Mouse (Mus musculus) heart, embryonic 15.5 days (tissue): ENCODE results near the gene Epb41. TPM values are rescaled to one million over a fixed set of nuclear protein-coding genes. Genes with fewer than 3 reads are reported as not detected.
A peak's percentile ranks its signal among the peaks of the same experiment; 100 is the strongest.

ENCODE experiments used
- ATAC-seq: fragments of 200-750 bp; cut with Nextera tagmentation; replicated peaks from 2 replicates; pipeline ENCODE4 v1.8.0; 2017; ENCODE audit warnings: low read depth, moderate TSS enrichment; ENCODE audit not compliant: insufficient number of reproducible peaks, insufficient read depth, low FRiP score
- H3K27ac ChIP-seq: fragments of 300-500 bp; sonication (generic); 2 replicates; pipeline ENCODE4 v1.5.1; 2015; ENCODE audit warnings: mild to moderate bottlenecking, inconsistent platforms
- H3K27me3 ChIP-seq: fragments of 300-500 bp; sonication (generic); 2 replicates; pipeline ENCODE4 v1.6.1; 2015; ENCODE audit warnings: inconsistent platforms
- H3K36me3 ChIP-seq: fragments of 300-500 bp; sonication (generic); 2 replicates; pipeline ENCODE4 v1.6.1; 2015; ENCODE audit warnings: mild to moderate bottlenecking, inconsistent platforms
- H3K4me1 ChIP-seq: fragments of 300-500 bp; sonication (generic); replicated peaks from 2 replicates; pipeline ENCODE4 v1.6.1; 2015; ENCODE audit warnings: inconsistent platforms
- H3K4me2 ChIP-seq: fragments of 300-500 bp; sonication (generic); 2 replicates; pipeline ENCODE4 v1.6.1; 2015; ENCODE audit warnings: inconsistent platforms, mild to moderate bottlenecking, moderate library complexity
- H3K4me3 ChIP-seq: fragments of 300-500 bp; sonication (generic); 2 replicates; pipeline ENCODE4 v1.5.1; 2015; ENCODE audit warnings: mild to moderate bottlenecking, inconsistent platforms
- H3K9ac ChIP-seq: fragments of 300-500 bp; sonication (generic); 2 replicates; pipeline ENCODE4 v1.6.1; 2015; ENCODE audit warnings: mild to moderate bottlenecking, inconsistent platforms
- H3K9me3 ChIP-seq: fragments of 300-500 bp; sonication (generic); replicated peaks from 2 replicates; pipeline ENCODE4 v1.6.1; 2016; ENCODE audit warnings: inconsistent platforms
- WGBS: fragments of 180-500 bp; shearing (Covaris S2); methylation state at CpG from one replicate; pipeline ENCODE4 v1.1.7; 2015; ENCODE audit warnings: mixed read lengths; 5-methylcytosine and 5-hydroxymethylcytosine counted together
- polyA plus RNA-seq: library from polyadenylated mRNA; unstranded; fragments of >200 nt; fragmentation: Nextera tagmentation; extraction: Ambion mirVana; gene quantifications from 2 replicates; pipeline ENCODE4 v1.2.1, GENCODE M21; 2015

The Epb41 gene
- polyA plus RNA-seq, 1 experiment from 2014 or later = 75.6 TPM

DNA sequence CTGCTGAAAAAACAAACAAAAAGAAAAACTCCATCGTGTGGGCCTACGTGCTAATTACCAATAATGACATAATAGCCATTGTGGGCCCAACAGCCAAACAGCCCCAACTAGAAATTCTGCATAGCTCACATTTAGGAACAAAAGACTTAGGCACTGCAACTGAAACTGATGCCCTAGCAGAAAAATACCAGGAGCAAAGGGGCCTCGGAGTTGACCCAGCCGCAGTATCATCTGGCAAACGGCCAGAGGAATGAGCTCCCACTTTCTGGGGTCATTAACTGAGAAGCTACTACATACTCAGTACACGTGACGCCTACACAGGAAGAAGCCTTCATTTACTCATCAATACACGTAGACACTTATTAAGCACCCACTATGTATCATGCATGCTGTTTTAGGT, 12.8 kb downstream of the Epb41 start:
- no peaks in the 10 kb centered on the region for H3K9me3 ChIP-seq
- H3K27me3 ChIP-seq = no peaks in the 10 kb centered on the region
- no peak overlapping the region for H3K4me3 ChIP-seq
- peaks cover 50% of the 10 kb centered on the region for H3K4me1 ChIP-seq
- 49% methylated on average over 8 of the region's 8 CpGs for WGBS
- no peak for ATAC-seq
- no peaks in the 10 kb centered on the region for H3K36me3 ChIP-seq
- H3K4me2 ChIP-seq = no peak overlapping the region
- no peak overlapping the region for H3K9ac ChIP-seq
- no peak overlapping the region for H3K27ac ChIP-seq

GRCm38 (mm10) chr4:132060040-132060832, 14.9 kb downstream of the Epb41 start:
- Histone ChIP-seq H3K4me2 (no peak overlapping the region), H3K9ac (no peak overlapping the region), H3K4me3 (no peak overlapping the region), H3K36me3 (no peaks in the 10 kb centered on the region), H3K27ac (no peak overlapping the region), H3K9me3 (no peaks in the 10 kb centered on the region), H3K4me1 (peaks cover 33% of the 10 kb centered on the region), H3K27me3 (no peaks in the 10 kb centered on the region)
- 46% methylated on average over 17 of the region's 17 CpGs for WGBS
- ATAC-seq = no peak

GRCm38 (mm10) chr4:132059541-132059940, 15.6 kb downstream of the Epb41 start:
- no peak overlapping the region for H3K27ac ChIP-seq
- peaks cover 33% of the 10 kb centered on the region for H3K4me1 ChIP-seq
- no peak overlapping the region for H3K4me2 ChIP-seq
- ATAC-seq = no peak
- no peaks in the 10 kb centered on the region for H3K9me3 ChIP-seq
- H3K9ac ChIP-seq = no peak overlapping the region
- no peak overlapping the region for H3K4me3 ChIP-seq
- no peaks in the 10 kb centered on the region for H3K27me3 ChIP-seq
- WGBS = 97% methylated on average over 2 of the region's 2 CpGs
- no peaks in the 10 kb centered on the region for H3K36me3 ChIP-seq

DNA sequence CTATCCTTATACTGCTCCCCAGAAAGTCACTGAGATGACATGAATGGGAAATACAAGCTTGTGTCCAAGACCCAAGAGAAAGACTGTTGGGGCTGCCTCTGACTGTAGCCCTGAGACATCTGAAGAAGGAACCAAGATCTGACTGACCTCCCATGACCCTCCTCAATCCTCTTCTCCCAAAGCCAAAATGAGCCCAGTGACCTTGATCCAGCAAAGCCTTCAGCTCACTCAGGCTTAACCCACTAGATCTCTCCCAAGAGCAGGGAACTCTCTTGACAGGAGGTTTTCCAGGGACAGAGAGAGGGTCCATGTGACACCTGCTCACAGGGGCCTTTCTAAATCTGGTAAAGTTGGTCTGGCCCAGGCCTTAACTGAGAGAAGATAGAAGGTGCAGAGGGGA, 17.8 kb downstream of the Epb41 start:
- Histone ChIP-seq H3K36me3 (no peaks in the 10 kb centered on the region), H3K27ac (no peak overlapping the region), H3K4me1 (peaks cover 27% of the 10 kb centered on the region), H3K9me3 (no peaks in the 10 kb centered on the region), H3K4me3 (no peak overlapping the region), H3K4me2 (no peak overlapping the region), H3K9ac (no peak overlapping the region), H3K27me3 (no peaks in the 10 kb centered on the region)
- no peak for ATAC-seq

DNA sequence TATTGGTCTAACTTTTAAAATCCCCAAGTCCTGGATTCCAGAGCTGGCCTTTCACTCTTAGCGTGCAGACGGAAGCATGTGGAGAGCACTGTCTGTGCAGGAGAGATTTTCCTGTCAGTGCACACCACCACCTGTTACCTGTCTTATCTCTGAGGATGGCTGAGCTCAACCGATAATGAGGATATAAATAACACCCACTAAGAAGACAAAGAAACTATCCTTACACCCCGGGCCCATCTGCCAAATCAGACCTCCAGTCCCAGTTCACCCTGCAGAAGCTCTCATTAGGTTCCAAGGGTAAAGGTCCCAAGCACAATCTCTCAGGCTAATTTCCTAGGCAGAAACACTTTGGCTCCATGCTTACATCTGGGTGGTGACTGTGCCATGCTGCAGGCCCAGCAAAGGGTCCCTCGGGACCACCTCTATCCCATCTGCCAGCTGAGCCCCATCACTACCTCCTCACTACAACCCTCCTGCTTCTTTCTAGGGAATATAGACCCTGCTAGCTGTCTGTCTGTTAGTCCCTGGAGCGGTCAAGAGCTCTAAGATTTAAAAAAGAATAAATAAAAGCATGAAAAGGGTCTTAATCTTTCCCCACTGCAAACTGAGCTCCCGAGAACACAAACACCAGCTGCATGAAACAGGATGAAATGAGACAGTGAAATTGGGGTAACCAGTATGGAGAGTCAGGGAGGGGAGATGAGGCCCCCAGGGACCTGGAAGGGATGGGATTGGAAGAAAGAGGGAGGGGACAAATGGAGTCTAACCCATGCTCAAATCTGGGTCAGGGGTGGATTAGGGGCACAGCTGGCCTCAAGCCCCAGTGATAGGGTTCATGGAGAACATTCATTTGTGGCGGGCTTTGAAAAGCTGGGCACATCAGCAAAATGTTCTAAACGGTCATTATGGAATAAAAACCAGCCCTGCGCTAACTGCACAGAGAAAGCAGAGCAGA, 23.5 kb downstream of the Epb41 start:
- Histone ChIP-seq H3K36me3 (no peaks in the 10 kb centered on the region), H3K9ac (no peak overlapping the region), H3K4me1 (peaks cover 19% of the 10 kb centered on the region), H3K9me3 (no peaks in the 10 kb centered on the region), H3K27me3 (no peaks in the 10 kb centered on the region), H3K4me3 (no peak overlapping the region), H3K4me2 (no peak overlapping the region), H3K27ac (no peak overlapping the region)
- ATAC-seq = no peak
- WGBS = 66% methylated on average over 10 of the region's 10 CpGs

- Histone ChIP-seq H3K4me3 (peak overlapping the region; percentile 94), H3K9me3 (no peaks in the 10 kb centered on the region), H3K27me3 (no peaks in the 10 kb centered on the region), H3K9ac (no peak overlapping the region), H3K4me1 (peaks cover 19% of the 10 kb centered on the region), H3K27ac (peak overlapping the region; percentile 14), H3K36me3 (no peaks in the 10 kb centered on the region), H3K4me2 (peak overlapping the region; percentile 98)
- WGBS = 14% methylated on average over 15 of the region's 15 CpGs
- ATAC-seq = no peak
Measured at GRCm38 (mm10) chr4:132049549-132050200, 25.4 kb downstream of the Epb41 start.

DNA sequence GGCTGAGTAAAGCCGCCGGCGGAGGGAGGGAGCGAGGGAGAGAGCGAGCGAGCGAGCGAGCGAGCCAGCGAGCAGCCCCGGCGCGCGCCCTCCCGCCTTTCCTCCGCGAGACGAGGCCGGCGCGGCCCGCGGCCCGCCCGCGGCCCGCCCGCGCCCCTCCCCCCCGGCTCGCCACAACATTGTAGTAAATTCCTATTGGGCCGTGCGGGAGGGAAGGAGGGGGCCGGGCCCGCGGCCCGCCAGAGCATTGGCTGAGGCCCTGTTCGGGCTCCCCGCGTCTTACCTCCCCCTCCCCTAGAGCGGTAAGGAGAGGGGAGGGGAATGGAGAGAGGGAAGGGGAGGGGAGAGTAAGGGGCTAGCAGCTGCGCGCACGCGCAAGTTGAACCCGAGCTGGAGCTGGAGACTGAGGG, 26.1 kb downstream of the Epb41 start:
- Histone ChIP-seq H3K27me3 (no peaks in the 10 kb centered on the region), H3K9ac (peak overlapping the region; percentile 91), H3K4me3 (peak overlapping the region; percentile 94), H3K9me3 (no peaks in the 10 kb centered on the region), H3K36me3 (no peaks in the 10 kb centered on the region), H3K4me1 (peaks cover 26% of the 10 kb centered on the region), H3K4me2 (peak overlapping the region; percentile 98), H3K27ac (peak overlapping the region; percentile 84)
- peak; percentile 99 for ATAC-seq
- 0% methylated on average over 20 of the region's 46 CpGs for WGBS

DNA sequence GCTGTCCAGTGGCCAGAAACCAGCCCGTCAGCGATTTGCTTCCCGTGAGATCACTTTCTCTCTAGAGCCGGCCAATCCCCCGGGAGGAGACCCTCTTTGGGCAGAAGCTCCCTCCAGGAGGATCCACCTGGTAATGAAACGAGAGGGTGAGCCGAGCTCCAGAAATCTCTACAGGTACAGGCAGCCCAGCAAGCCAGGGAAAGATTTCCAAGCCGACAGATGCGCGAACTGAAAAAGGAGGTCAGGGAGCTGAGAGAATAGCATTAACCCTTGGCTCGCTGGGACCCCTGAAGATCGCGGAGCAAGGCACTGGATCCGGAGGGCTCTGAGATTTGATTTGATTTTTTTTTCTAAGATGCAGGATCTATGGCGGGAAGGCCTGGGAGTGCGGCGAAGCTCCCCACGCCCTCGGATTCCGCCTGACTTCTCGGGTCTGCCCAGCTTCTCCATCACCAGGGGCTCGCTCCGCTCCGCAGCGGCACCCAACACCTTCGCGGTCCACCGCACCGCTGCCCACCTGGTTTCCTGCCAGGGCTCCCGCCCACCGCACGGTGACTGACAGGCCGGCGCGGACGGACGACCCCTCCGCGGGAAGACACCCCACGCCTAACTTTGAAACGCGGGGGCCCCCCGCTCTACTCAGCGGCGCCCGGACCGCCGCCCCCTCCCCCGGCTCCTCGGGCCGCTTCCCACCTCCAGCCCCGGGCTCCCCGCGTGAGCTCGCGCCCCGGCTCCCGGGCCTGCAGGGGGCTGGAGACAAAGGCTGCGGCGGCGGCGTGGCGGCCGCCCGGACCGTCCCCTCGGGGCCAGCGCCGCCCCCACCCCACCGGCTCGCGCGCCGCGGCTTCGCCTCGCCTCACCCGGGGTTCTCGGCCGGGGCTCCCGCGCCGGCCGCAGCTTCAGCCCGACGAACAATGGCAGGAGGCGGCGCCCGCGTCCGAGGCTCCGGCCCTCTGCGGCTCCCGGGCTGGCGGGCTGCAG, 26.8 kb downstream of the Epb41 start:
- Histone ChIP-seq H3K27me3 (no peaks in the 10 kb centered on the region), H3K36me3 (no peaks in the 10 kb centered on the region), H3K9me3 (no peaks in the 10 kb centered on the region), H3K9ac (peak overlapping the region; percentile 91), H3K27ac (peak overlapping the region; percentile 84), H3K4me1 (peaks cover 30% of the 10 kb centered on the region), H3K4me3 (peak overlapping the region; percentile 94), H3K4me2 (peak overlapping the region; percentile 98)
- under 1% methylated on average over 95 of the region's 95 CpGs for WGBS
- ATAC-seq = peak; percentile 25

DNA sequence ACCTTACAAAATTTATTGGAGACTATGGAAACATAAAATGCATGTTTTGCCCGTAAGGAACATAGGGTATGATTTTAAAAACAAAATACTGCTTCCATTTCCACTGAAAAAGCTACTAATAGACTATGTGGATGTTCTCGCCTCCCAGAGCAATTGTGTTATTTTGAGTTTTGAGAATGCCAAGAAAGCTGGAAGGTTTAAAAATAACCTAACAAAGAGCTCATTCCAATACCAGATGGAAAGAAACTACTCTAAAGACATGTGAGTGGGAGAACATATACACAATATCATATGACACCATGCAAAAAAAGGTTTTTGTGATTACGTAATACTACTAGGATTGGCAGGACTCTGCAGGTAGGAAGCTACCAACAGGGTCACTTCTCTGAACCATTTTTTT, 31.4 kb downstream of the Epb41 start:
- Histone ChIP-seq H3K27ac (no peak overlapping the region), H3K4me3 (no peak overlapping the region), H3K4me1 (peaks cover 18% of the 10 kb centered on the region), H3K4me2 (no peak overlapping the region), H3K9ac (no peak overlapping the region), H3K36me3 (no peaks in the 10 kb centered on the region), H3K9me3 (no peaks in the 10 kb centered on the region), H3K27me3 (no peaks in the 10 kb centered on the region)
- ATAC-seq = no peak
- 68% methylated on average over 3 of the region's 3 CpGs for WGBS

- ATAC-seq = no peak
- H3K36me3 ChIP-seq = no peaks in the 10 kb centered on the region
- 79% methylated on average over 6 of the region's 6 CpGs for WGBS
- H3K4me3 ChIP-seq = no peak overlapping the region
- peaks cover 20% of the 10 kb centered on the region for H3K4me1 ChIP-seq
- H3K4me2 ChIP-seq = no peak overlapping the region
- H3K27ac ChIP-seq = no peak overlapping the region
- no peak overlapping the region for H3K9ac ChIP-seq
- H3K9me3 ChIP-seq = no peaks in the 10 kb centered on the region
- no peaks in the 10 kb centered on the region for H3K27me3 ChIP-seq
Measured at GRCm38 (mm10) chr4:132041471-132042332, 33.4 kb downstream of the Epb41 start.
